Mouse (Mus musculus) erythroblast, embryonic 14.5 days (primary cell): ENCODE data around the gene Fam131c.

ENCODE experiments used
- GATA1 ChIP-seq: IDR thresholded peaks from 2 replicates; pipeline ENCODE4 v1.6.1; 2012; ENCODE audit warnings: low read length, inconsistent platforms, mixed read lengths
- TAL1 ChIP-seq: IDR thresholded peaks from 3 replicates; pipeline ENCODE4 v1.6.1; 2012; ENCODE audit warnings: low read length, inconsistent platforms, mixed read lengths

DNA sequence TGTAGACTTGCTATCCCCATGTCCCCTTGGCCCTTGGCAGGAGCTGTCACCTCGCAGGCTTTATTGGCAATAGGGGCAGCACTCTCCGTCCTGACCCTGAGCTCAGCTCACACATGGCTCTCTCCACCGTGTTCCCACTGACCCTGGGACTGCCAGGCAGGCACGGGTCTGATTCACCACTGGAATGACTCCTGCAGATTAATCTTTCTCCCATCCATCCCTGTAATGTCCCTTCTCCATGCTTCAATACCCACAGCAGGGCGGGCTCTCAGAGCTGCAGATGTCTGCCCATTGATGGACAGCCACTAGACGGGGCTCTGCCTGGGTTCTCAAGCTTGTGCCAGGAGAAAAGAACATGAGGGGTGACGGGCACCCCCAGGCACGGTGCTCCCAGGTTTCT, 2.9 kb upstream of the Fam131c start:
- TF ChIP-seq TAL1 (no peak), GATA1 (no peak)
